8 mouse cellular contexts compared by ENCODE assay signal in the genomic region with DNA sequence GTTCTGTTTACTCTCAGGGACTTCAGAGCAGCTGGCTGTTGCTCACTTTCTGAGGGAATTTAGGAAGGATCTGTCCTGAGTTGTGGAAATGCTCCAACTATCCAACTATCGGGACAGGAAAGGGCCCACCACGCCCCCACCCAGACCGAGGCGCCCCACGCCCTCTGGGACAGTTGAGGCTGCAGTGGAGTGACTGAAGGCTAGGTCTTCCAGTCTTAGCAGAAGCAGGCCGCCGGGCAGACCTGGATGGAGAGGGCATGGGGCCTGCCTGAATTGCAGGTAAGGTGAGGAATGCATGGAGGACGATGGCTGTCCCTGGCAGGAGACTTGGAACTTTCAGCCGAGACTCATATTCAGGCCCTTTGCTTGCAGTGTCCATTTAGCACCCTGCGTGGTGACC.
A peak's percentile ranks its signal among the peaks of the same experiment; 100 is the strongest.
DNase-seq lines count a peak whose midpoint lies in the region; ATAC-seq and TF ChIP-seq lines count a peak whose summit lies in the region.

No protein-coding gene starts in this region.

- H3K4me3 ChIP-seq in E14TG2a.4 (replicated peaks; ENCODE audit: low read length) = peak overlapping the region; percentile 67
- peak overlapping the region; percentile 44 for H3K4me3 ChIP-seq in forebrain, postnatal 0 days (ENCODE audit: low read depth, low read length)
- no peak overlapping the region for H3K4me3 ChIP-seq in liver, embryonic 14.5 days (ENCODE audit: insufficient read depth in 1 of 2, low read depth in 2 of 2, low read length in 2 of 2)

- peak; percentile 85 for DNase-seq in heart, adult 11 months
- no peak for DNase-seq in heart, postnatal 36 days
- no peak for DNase-seq in forebrain, postnatal 0 days
- DNase-seq in liver, embryonic 14.5 days (ENCODE audit: low read depth in 3 of 3, low spot score in 3 of 3) = no peak
- DNase-seq in adrenal gland, postnatal 10 days = no peak
- DNase-seq in left cerebral cortex, adult 8-10 months (ENCODE audit: low spot score in 2 of 2) = no peak
- DNase-seq in urinary bladder, postnatal 25 days (ENCODE audit: low spot score) = no peak

- no peak overlapping the region for H3K27ac ChIP-seq in forebrain, postnatal 0 days (ENCODE audit: low read depth, low read length)
- H3K27ac ChIP-seq in liver, embryonic 14.5 days = no peak overlapping the region

- TF ChIP-seq CTCF in E14TG2a.4 (conservative IDR thresholded peaks at IDR 0.05; ENCODE audit: low read length) = no peak
- TF ChIP-seq CTCF in forebrain, postnatal 0 days (IDR thresholded peaks at IDR 0.05; ENCODE audit: low read depth) = no peak
- no peak for TF ChIP-seq CTCF in liver, embryonic 14.5 days (IDR thresholded peaks at IDR 0.05; ENCODE audit: low read depth)

- no peaks in the 10 kb centered on the region for H3K36me3 ChIP-seq in E14TG2a.4 (ENCODE audit: insufficient read depth, low read length)
- no peaks in the 10 kb centered on the region for H3K36me3 ChIP-seq in forebrain, postnatal 0 days (ENCODE audit: insufficient read depth)
- no peaks in the 10 kb centered on the region for H3K36me3 ChIP-seq in liver, embryonic 14.5 days (replicated peaks; ENCODE audit: control insufficient read depth, insufficient read depth, low read depth)

- 26% methylated on average over 10 of the region's 10 CpGs for WGBS in forebrain, postnatal 0 days
- WGBS in liver, embryonic 14.5 days (ENCODE audit: insufficient replicate concordance) = 46% methylated on average over 10 of the region's 10 CpGs

- no peak for ATAC-seq in forebrain, postnatal 0 days
- ATAC-seq in liver, embryonic 14.5 days (ENCODE audit: insufficient read depth) = no peak

- H3K9ac ChIP-seq in forebrain, postnatal 0 days = peak overlapping the region; percentile 57; the same call in 1 of the 2 replicates
- no peak overlapping the region for H3K9ac ChIP-seq in liver, embryonic 14.5 days (replicated peaks)

- H3K9me3 ChIP-seq in E14TG2a.4 (ENCODE audit: low read length) = peaks cover 7% of the 10 kb centered on the region
- H3K9me3 ChIP-seq in forebrain, postnatal 0 days (ENCODE audit: low read length) = no peaks in the 10 kb centered on the region
- H3K9me3 ChIP-seq in liver, embryonic 14.5 days (ENCODE audit: control insufficient read depth, low read length) = no peaks in the 10 kb centered on the region

- intact Hi-C loops in heart, postnatal 36 days (cut with DNase I) = loop anchor here (2.0 to 10.0 kb wide), 3 partner anchors 72 to 290 kb away; a partner anchor contains a TSS

- H3K27me3 ChIP-seq in E14TG2a.4 (ENCODE audit: insufficient read depth, low read length) = peaks cover 72% of the 10 kb centered on the region
- no peaks in the 10 kb centered on the region for H3K27me3 ChIP-seq in forebrain, postnatal 0 days (ENCODE audit: insufficient read depth, low read length)
- H3K27me3 ChIP-seq in liver, embryonic 14.5 days (ENCODE audit: control insufficient read depth, insufficient read depth, low read length) = peaks cover 9% of the 10 kb centered on the region

- no peak for TF ChIP-seq EP300 in liver, embryonic 14.5 days (IDR thresholded peaks at IDR 0.05; ENCODE audit: low read depth)

- H3K4me2 ChIP-seq in forebrain, postnatal 0 days (ENCODE audit: low read depth) = peak overlapping the region; percentile 77
- H3K4me2 ChIP-seq in liver, embryonic 14.5 days (ENCODE audit: low read depth) = peak overlapping the region; percentile 61

- peaks cover 6% of the 10 kb centered on the region; the same call in 1 of the 2 replicates for H3K4me1 ChIP-seq in E14TG2a.4 (replicated peaks; ENCODE audit: low read depth, low read length)
- H3K4me1 ChIP-seq in forebrain, postnatal 0 days (ENCODE audit: insufficient read depth) = no peaks in the 10 kb centered on the region
- H3K4me1 ChIP-seq in liver, embryonic 14.5 days (replicated peaks; ENCODE audit: control insufficient read depth in 2 of 2, insufficient read depth in 2 of 2, low read length in 1 of 2) = no peaks in the 10 kb centered on the region

Comparison
In these comparisons a context has a peak if more than half of its experiments do, and no peak if none do; other contexts are left out.
1. H3K4me3 ChIP-seq: peak in E14TG2a.4 (single experiment) and forebrain, postnatal 0 days (single experiment); none in liver, embryonic 14.5 days (0 of 2).